Mouse (Mus musculus) MEL (cell line): Measurements from ENCODE around the gene Cdh23.
A peak's percentile ranks its signal among the peaks of the same experiment; 100 is the strongest.

Experiments used
- CTCF ChIP-seq, 3 experiments: IDR thresholded peaks in 2 of 3; conservative IDR thresholded peaks in 1 of 3; 2 replicates each; pipeline ENCODE4 v1.5.1; 2011 to 2012; ENCODE audit warnings: low read length in 3 of 3, low read depth in 2 of 3, mild to moderate bottlenecking in 2 of 3, improper control_type of control experiment in 1 of 3, inconsistent platforms in 1 of 3, mixed read lengths in 1 of 3, moderate library complexity in 1 of 3; ENCODE audit not compliant: control insufficient read depth in 1 of 3, insufficient read depth in 1 of 3, poor library complexity in 1 of 3, severe bottlenecking in 1 of 3
- EP300 ChIP-seq, 2 experiments: IDR thresholded peaks; 2 replicates each; pipeline ENCODE4 v1.6.1; 2011; ENCODE audit warnings: improper control_type of control experiment in 2 of 2, low read length in 2 of 2, low read depth in 1 of 2, mild to moderate bottlenecking in 1 of 2
- KAT2A ChIP-seq: conservative IDR thresholded peaks from 2 replicates; pipeline ENCODE4 v1.6.1; 2012; ENCODE audit warnings: low read depth, low read length, improper control_type of control experiment, inconsistent platforms
- POLR2AphosphoS2 ChIP-seq: IDR thresholded peaks from 2 replicates; pipeline ENCODE4 v1.6.1; 2011; ENCODE audit warnings: low read length, improper control_type of control experiment
- SMC3 ChIP-seq: IDR thresholded peaks from 2 replicates; pipeline ENCODE4 v1.6.1; 2011; ENCODE audit warnings: low read depth, low read length, improper control_type of control experiment
- TBP ChIP-seq: IDR thresholded peaks from 2 replicates; pipeline ENCODE4 v1.8.0; 2011; ENCODE audit warnings: low read depth, low read length, improper control_type of control experiment
- USF2 ChIP-seq, 2 experiments: IDR thresholded peaks; 2 replicates each; pipeline ENCODE4 v1.6.1; 2011 to 2012; ENCODE audit warnings: improper control_type of control experiment in 2 of 2, low read length in 2 of 2, borderline replicate concordance in 1 of 2, inconsistent platforms in 1 of 2, low read depth in 1 of 2, mild to moderate bottlenecking in 1 of 2; ENCODE audit not compliant: insufficient read depth in 1 of 2
- ZMIZ1 ChIP-seq: IDR thresholded peaks from 2 replicates; pipeline ENCODE4 v1.6.1; 2012; ENCODE audit warnings: low read depth, mild to moderate bottlenecking, inconsistent platforms, low read length, improper control_type of control experiment, moderate library complexity

DNA sequence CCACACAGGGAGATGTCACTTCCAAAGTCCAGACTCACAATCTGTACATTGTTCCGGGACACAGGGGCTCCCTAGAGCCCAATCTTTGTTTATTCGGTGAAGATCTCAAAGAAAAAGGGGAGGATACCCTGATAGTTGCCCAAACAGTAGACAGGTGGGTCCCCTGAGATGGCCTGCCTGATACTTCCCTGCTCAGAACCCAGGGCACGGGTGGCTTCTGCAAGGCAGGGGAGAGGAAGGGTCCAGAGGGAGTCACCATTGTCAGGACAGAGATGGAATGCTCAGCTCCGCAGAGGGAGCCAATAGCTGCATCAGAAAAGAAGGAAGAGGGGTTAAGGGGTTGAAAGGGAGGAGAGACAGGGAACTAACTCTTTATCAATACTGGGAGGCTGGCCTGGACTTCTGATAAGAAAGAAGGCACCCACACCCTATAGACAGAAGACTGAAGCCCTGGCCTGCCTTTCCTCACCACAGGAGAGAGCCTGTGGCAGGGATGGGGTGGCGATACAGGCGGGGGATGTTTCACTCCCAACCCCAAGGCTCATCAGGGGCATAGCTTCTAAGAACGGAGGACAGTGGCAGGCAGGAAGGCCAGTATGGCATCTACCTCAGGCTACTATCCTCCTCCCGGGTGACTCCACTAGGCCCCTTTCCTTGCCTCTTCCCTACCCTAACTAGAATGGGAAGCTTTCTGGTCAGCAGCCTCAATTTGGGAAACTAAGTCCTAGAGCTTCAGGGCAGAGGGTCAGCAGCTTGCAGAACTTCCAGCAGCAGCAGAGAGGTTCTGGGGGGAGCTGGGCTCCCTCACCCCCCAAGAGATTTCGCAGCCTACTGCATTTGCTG, 348.3 kb downstream of the Cdh23 start:
- TF ChIP-seq EP300 (IDR thresholded peaks at IDR 0.05; ENCODE audit: low read depth in 1 of 2, low read length in 2 of 2) = peak; percentile 73 to 80
- TF ChIP-seq KAT2A = no peak
- TF ChIP-seq TBP = peak; percentile 36; the same call in 1 of the 2 replicates
- TF ChIP-seq SMC3 = no peak
- no peak for TF ChIP-seq USF2 (IDR thresholded peaks at IDR 0.05; ENCODE audit: borderline replicate concordance in 1 of 2, insufficient read depth in 1 of 2, low read depth in 1 of 2, low read length in 2 of 2)
- TF ChIP-seq CTCF (IDR thresholded peaks at IDR 0.05 in 2 of 3, conservative IDR thresholded peaks at IDR 0.05 in 1 of 3; ENCODE audit: control insufficient read depth in 1 of 3, insufficient read depth in 1 of 3, low read depth in 2 of 3, low read length in 3 of 3, poor library complexity in 1 of 3, severe bottlenecking in 1 of 3) = no peak; a peak in 1 of 6 replicates
- TF ChIP-seq POLR2AphosphoS2 = no peak
- no peak for TF ChIP-seq ZMIZ1
